Mouse (Mus musculus): ENCODE results near the gene Zfp945.

GRCm38 (mm10) chr17:22888302-22888701 is 21.4 kb upstream of the Zfp945 start:
- no peak for TF ChIP-seq CTCF (IDR thresholded peaks at IDR 0.05)
- TF ChIP-seq EP300 (IDR thresholded peaks at IDR 0.05): no peak

Data from lung, postnatal 0 days (tissue).